Mouse (Mus musculus) adrenal gland (tissue): ENCODE measurements around the gene Bcl11a.

Experiments
- intact Hi-C: fragments of 180-260 bp; cut with DNase I; formaldehyde crosslinking; loops from one replicate; pipeline ENCODE4 v1.15.1; 2025

The Bcl11a gene

GRCm38 (mm10) chr11:24148545-24148944 lies 70.7 kb downstream of the Bcl11a start:
- intact Hi-C loops = no loop called here

GRCm38 (mm10) chr11:24149462-24150220 lies 71.8 kb downstream of the Bcl11a start:
- intact Hi-C loops = no loop called here

GRCm38 (mm10) chr11:24152076-24152784 lies 74.4 kb downstream of the Bcl11a start:
- intact Hi-C loops = no loop called here

GRCm38 (mm10) chr11:24153049-24153448 lies 75.2 kb downstream of the Bcl11a start:
- intact Hi-C loops = no loop called here

GRCm38 (mm10) chr11:24158026-24158425 lies 80.2 kb downstream of the Bcl11a start:
- intact Hi-C loops = no loop called here

GRCm38 (mm10) chr11:24159656-24160055 lies 81.8 kb downstream of the Bcl11a start:
- intact Hi-C loops = no loop called here

GRCm38 (mm10) chr11:24161458-24161857 lies 83.6 kb downstream of the Bcl11a start:
- intact Hi-C loops = no loop called here

- intact Hi-C loops = no loop called here
These were observed 84.2 kb downstream of the Bcl11a start for GRCm38 (mm10) chr11:24162056-24162455.

GRCm38 (mm10) chr11:24163072-24163471 lies 85.2 kb downstream of the Bcl11a start:
- intact Hi-C loops = no loop called here

GRCm38 (mm10) chr11:24164065-24164464 lies 86.2 kb downstream of the Bcl11a start:
- intact Hi-C loops = no loop called here

GRCm38 (mm10) chr11:24171675-24172285 lies 93.9 kb downstream of the Bcl11a start:
- intact Hi-C loops = no loop called here

GRCm38 (mm10) chr11:24172585-24172984 lies 94.7 kb downstream of the Bcl11a start:
- intact Hi-C loops = no loop called here

GRCm38 (mm10) chr11:24174161-24174792 lies 96.4 kb downstream of the Bcl11a start:
- intact Hi-C loops = no loop called here

GRCm38 (mm10) chr11:24177458-24177857 lies 99.6 kb downstream of the Bcl11a start:
- intact Hi-C loops = no loop called here

- intact Hi-C loops = no loop called here
These were observed 101.1 kb downstream of the Bcl11a start for GRCm38 (mm10) chr11:24178823-24179476.

GRCm38 (mm10) chr11:24180040-24180439 lies 102.2 kb downstream of the Bcl11a start:
- intact Hi-C loops = no loop called here

GRCm38 (mm10) chr11:24183501-24183900 lies 105.6 kb downstream of the Bcl11a start:
- intact Hi-C loops = no loop called here

- intact Hi-C loops = no loop called here
These were observed 107.1 kb downstream of the Bcl11a start for GRCm38 (mm10) chr11:24184932-24185331.

GRCm38 (mm10) chr11:24190411-24190810 lies 112.6 kb downstream of the Bcl11a start:
- intact Hi-C loops = no loop called here

- intact Hi-C loops = no loop called here
These were observed 118.8 kb downstream of the Bcl11a start for GRCm38 (mm10) chr11:24196460-24197190.

- intact Hi-C loops = no loop called here
These were observed 119.6 kb downstream of the Bcl11a start for GRCm38 (mm10) chr11:24197424-24197823.
